Mouse (Mus musculus) heart, embryonic 15.5 days (tissue): ENCODE measurements around the gene Cpn1. TPM values are rescaled to one million over a fixed set of nuclear protein-coding genes. Genes with fewer than 3 reads are reported as not detected.

Experiments
- polyA plus RNA-seq: library from polyadenylated mRNA; unstranded; fragments of >200 nt; fragmentation: Nextera tagmentation; extraction: Ambion mirVana; gene quantifications from 2 replicates; pipeline ENCODE4 v1.2.1, GENCODE M21; 2015

Cpn1 gene
- polyA plus RNA-seq, 1 experiment from 2014 or later = 0.63 TPM

Other genes with a start within 250 kb of the Cpn1 start
- gene Cutc, start 233.6 kb downstream of the Cpn1 start, polyA plus RNA-seq = 9.1 and 10.2 TPM in 2 replicates
- gene Cox15, start 233.6 kb downstream of the Cpn1 start, polyA plus RNA-seq = 11.5 and 14.6 TPM in 2 replicates
- 0.09 and 0.23 TPM in 2 replicates for gene Abcc2, start 204.4 kb downstream of the Cpn1 start, polyA plus RNA-seq
- 8.5 and 11.1 TPM in 2 replicates for gene Dnmbp, start 46.4 kb downstream of the Cpn1 start, polyA plus RNA-seq
- gene Cyp2c23, start 42.7 kb upstream of the Cpn1 start, polyA plus RNA-seq = 0.20 TPM in 1 of 2 replicates, not detected in the other
- gene Erlin1, start 83.2 kb upstream of the Cpn1 start, polyA plus RNA-seq = 14.0 and 16.9 TPM in 2 replicates
- 26.7 and 28.4 TPM in 2 replicates for gene Chuk, start 120.9 kb upstream of the Cpn1 start, polyA plus RNA-seq
- gene Cwf19l1, start 149.3 kb upstream of the Cpn1 start, polyA plus RNA-seq = 15.8 and 16.0 TPM in 2 replicates
- gene Bloc1s2, start 159.9 kb upstream of the Cpn1 start, polyA plus RNA-seq = 53.0 and 53.5 TPM in 2 replicates
- not detected in 2 replicates for gene Pkd2l1, start 205.9 kb upstream of the Cpn1 start, polyA plus RNA-seq
- gene Scd3, start 216.7 kb upstream of the Cpn1 start, polyA plus RNA-seq = 0.25 and 0.29 TPM in 2 replicates